ENCODE assay signal across 24 mouse cellular contexts in the genomic region with DNA sequence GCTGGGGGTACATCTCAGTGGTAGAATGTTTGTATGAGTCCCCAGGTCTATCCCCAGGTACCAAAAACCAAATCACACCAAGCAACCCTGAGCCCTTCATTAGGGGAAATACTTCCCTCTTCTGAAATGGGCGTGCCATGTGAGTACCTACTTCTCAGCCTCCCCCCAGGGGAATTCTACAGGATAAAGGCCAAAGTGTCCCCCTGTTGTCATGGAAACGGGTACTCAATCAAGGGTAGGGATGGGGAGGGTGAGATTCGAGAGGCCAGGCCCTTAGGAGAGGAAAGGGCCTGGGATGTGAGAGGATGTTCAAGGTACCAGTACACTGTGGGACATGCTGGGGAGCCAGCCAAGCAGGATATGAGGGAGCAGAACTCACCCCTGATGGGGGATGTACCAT.
DNase-seq lines count a peak whose midpoint lies in the region; ATAC-seq and TF ChIP-seq lines count a peak whose summit lies in the region.
"Had no signal": no experiment of that assay in that cellular context is flagged by ENCODE, and none has a peak within 500 bp of the region (broad histone marks: within the 10 kb centered on the region; RNA-seq: fewer than 3 reads in every experiment).

No protein-coding gene starts in this region.

- in situ Hi-C loops in CH12.LX (cut with MboI; ENCODE audit: low pct_ligation_motif_present, low pct_unique_long_range_greater_than_20kb, low sequenced_read_pairs): no loop called here

- no peak for DNase-seq in forebrain, embryonic 10.5 days (ENCODE audit: extremely low spot score, low spot score)
- DNase-seq in forebrain, embryonic 11.5 days (ENCODE audit: low spot score): no peak
- peak; percentile 14 for DNase-seq in CH12.LX (ENCODE audit: extremely low read depth)
- no peak for DNase-seq in heart, postnatal 25 days (ENCODE audit: low spot score)
- DNase-seq: adrenal gland, postnatal 25 days; cerebellum, adult 8-10 months; cerebellum, postnatal 36 days; forebrain, postnatal 0 days; gastrocnemius, postnatal 25 days; heart, adult 18-20 months; heart, postnatal 14 days; kidney, adult 11 months; kidney, postnatal 4 days; layer of hippocampus, adult 9-11 months; liver, embryonic 13.5 days; lung, adult 2 months; thymus, adult 18-20 months; thymus, postnatal 4 days had no signal

- TF ChIP-seq RAD21 in CH12.LX (IDR thresholded peaks at IDR 0.05; ENCODE audit: low read depth, low read length): no peak

- H3K4me3 ChIP-seq in forebrain, embryonic 10.5 days: no peak overlapping the region
- no peak overlapping the region for H3K4me3 ChIP-seq in forebrain, embryonic 11.5 days (ENCODE audit: low read depth, low read length)
- H3K4me3 ChIP-seq in megakaryocyte, embryonic 14.5 days (replicated peaks): peak overlapping the region; percentile 16
- no peak overlapping the region for H3K4me3 ChIP-seq in CH12.LX (replicated peaks in 1 of 3; ENCODE audit: low read depth in 2 of 3, low read length in 2 of 3, poor library complexity in 1 of 3)
- H3K4me3 ChIP-seq in hindbrain, embryonic 13.5 days: no peak overlapping the region
- H3K4me3 ChIP-seq: embryonic facial prominence, embryonic 12.5 days; heart, embryonic 13.5 days; liver, embryonic 13.5 days; myocyte had no signal

- H3K9ac ChIP-seq in forebrain, embryonic 11.5 days (ENCODE audit: low read length): no peak overlapping the region
- H3K9ac ChIP-seq in CH12.LX (ENCODE audit: insufficient read depth, low read depth): no peak overlapping the region
- no peak overlapping the region for H3K9ac ChIP-seq in hindbrain, embryonic 13.5 days
- H3K9ac ChIP-seq: embryonic facial prominence, embryonic 12.5 days; forebrain, postnatal 0 days; heart, embryonic 13.5 days; liver, embryonic 13.5 days had no signal

- peaks cover 46% of the 10 kb centered on the region for H3K36me3 ChIP-seq in forebrain, embryonic 10.5 days (replicated peaks)
- peaks cover 7% of the 10 kb centered on the region; the same call in 1 of the 2 replicates for H3K36me3 ChIP-seq in forebrain, embryonic 11.5 days (ENCODE audit: control insufficient read depth, insufficient read depth, low read length)
- H3K36me3 ChIP-seq in megakaryocyte, embryonic 14.5 days (replicated peaks; ENCODE audit: low read length): peaks cover 8% of the 10 kb centered on the region
- no peaks in the 10 kb centered on the region for H3K36me3 ChIP-seq in CH12.LX (replicated peaks in 1 of 2; ENCODE audit: control insufficient read depth in 1 of 2, insufficient read depth in 1 of 2, low read length in 1 of 2)
- H3K36me3 ChIP-seq in hindbrain, embryonic 13.5 days: peaks cover 24% of the 10 kb centered on the region
- H3K36me3 ChIP-seq: liver, embryonic 13.5 days had no signal

- WGBS in forebrain, embryonic 10.5 days: 50% methylated on average over 3 of the region's 3 CpGs
- WGBS in forebrain, embryonic 11.5 days: 36% methylated on average over 3 of the region's 3 CpGs
- WGBS in hindbrain, embryonic 13.5 days: 29% methylated on average over 3 of the region's 3 CpGs

- no peaks in the 10 kb centered on the region for H3K79me2 ChIP-seq in CH12.LX (replicated peaks; ENCODE audit: control insufficient read depth, extremely low read depth, insufficient read depth, poor library complexity, severe bottlenecking)

- 0 out of 2 replicates have a peak, but pooled peaks cover 9% of the 10 kb centered on the region for H3K27me3 ChIP-seq in forebrain, embryonic 10.5 days (ENCODE audit: poor library complexity, severe bottlenecking)
- H3K27me3 ChIP-seq in forebrain, embryonic 11.5 days (ENCODE audit: control insufficient read depth, insufficient read depth, low read length): no peaks in the 10 kb centered on the region
- H3K27me3 ChIP-seq in megakaryocyte, embryonic 14.5 days (replicated peaks): peaks cover 57% of the 10 kb centered on the region
- peaks cover 30% of the 10 kb centered on the region for H3K27me3 ChIP-seq in CH12.LX (replicated peaks)
- H3K27me3 ChIP-seq in hindbrain, embryonic 13.5 days: no peaks in the 10 kb centered on the region
- H3K27me3 ChIP-seq: embryonic facial prominence, embryonic 12.5 days; liver, embryonic 13.5 days had no signal

- no peak for TF ChIP-seq EP300 in CH12.LX (IDR thresholded peaks at IDR 0.05; ENCODE audit: low read length)

- no peak for TF ChIP-seq POLR2A in CH12.LX (IDR thresholded peaks at IDR 0.05; ENCODE audit: low read depth, low read length)

- H3K4me1 ChIP-seq in forebrain, embryonic 10.5 days: peaks cover 86% of the 10 kb centered on the region
- H3K4me1 ChIP-seq in forebrain, embryonic 11.5 days (replicated peaks; ENCODE audit: control insufficient read depth, insufficient read depth, low read length): peaks cover 51% of the 10 kb centered on the region
- peaks cover 63% of the 10 kb centered on the region for H3K4me1 ChIP-seq in megakaryocyte, embryonic 14.5 days
- H3K4me1 ChIP-seq in CH12.LX (ENCODE audit: control insufficient read depth in 1 of 2, insufficient read depth in 2 of 2): peaks cover 8 to 29% of the 10 kb centered on the region in 2 experiments
- H3K4me1 ChIP-seq in hindbrain, embryonic 13.5 days (replicated peaks): peaks cover 73% of the 10 kb centered on the region
- H3K4me1 ChIP-seq: liver, embryonic 13.5 days had no signal

- 0 out of 2 replicates have a peak, but pooled peaks cover 2% of the 10 kb centered on the region for H3K9me3 ChIP-seq in forebrain, embryonic 10.5 days
- no peaks in the 10 kb centered on the region for H3K9me3 ChIP-seq in forebrain, embryonic 11.5 days (ENCODE audit: control insufficient read depth, low read length)
- H3K9me3 ChIP-seq in megakaryocyte, embryonic 14.5 days: peaks cover 7% of the 10 kb centered on the region; the same call in 1 of the 2 replicates
- peaks cover 7% of the 10 kb centered on the region for H3K9me3 ChIP-seq in CH12.LX (replicated peaks; ENCODE audit: low read length)
- H3K9me3 ChIP-seq in hindbrain, embryonic 13.5 days: no peaks in the 10 kb centered on the region
- H3K9me3 ChIP-seq: embryonic facial prominence, embryonic 12.5 days; heart, embryonic 13.5 days; liver, embryonic 13.5 days had no signal

- no peak for ATAC-seq in forebrain, embryonic 11.5 days (replicated peaks; ENCODE audit: low FRiP score)
- ATAC-seq in megakaryocyte, adult 5-6 weeks (ENCODE audit: poor library complexity, severe bottlenecking): no peak
- no peak for ATAC-seq in hindbrain, embryonic 13.5 days (ENCODE audit: low FRiP score)
- ATAC-seq: forebrain, postnatal 0 days had no signal

- dilution Hi-C loops in CH12.LX (cut with MboI; ENCODE audit: extremely low pct_ligation_motif_present, extremely low pct_unique_long_range_greater_than_20kb, low sequenced_read_pairs): no loop called here

- intact Hi-C loops in heart, postnatal 25 days (cut with DNase I): no loop called here

- no peak overlapping the region for H3K4me2 ChIP-seq in forebrain, embryonic 11.5 days (ENCODE audit: low read depth, low read length, severe bottlenecking)
- no peak overlapping the region for H3K4me2 ChIP-seq in CH12.LX (ENCODE audit: insufficient read depth, low read depth, poor library complexity, severe bottlenecking)
- no peak overlapping the region for H3K4me2 ChIP-seq in hindbrain, embryonic 13.5 days
- H3K4me2 ChIP-seq: embryonic facial prominence, embryonic 12.5 days; heart, embryonic 13.5 days; liver, embryonic 13.5 days had no signal

- peak overlapping the region; percentile 87 for H3K27ac ChIP-seq in forebrain, embryonic 10.5 days
- no peak overlapping the region for H3K27ac ChIP-seq in forebrain, embryonic 11.5 days (ENCODE audit: low read depth, low read length)
- H3K27ac ChIP-seq in CH12.LX (ENCODE audit: insufficient read depth, low read depth): no peak overlapping the region
- peak overlapping the region; percentile 81; the same call in 1 of the 2 replicates for H3K27ac ChIP-seq in hindbrain, embryonic 13.5 days
- H3K27ac ChIP-seq: embryonic facial prominence, embryonic 12.5 days; heart, embryonic 13.5 days; liver, embryonic 13.5 days had no signal

- TF ChIP-seq CTCF in CH12.LX (conservative IDR thresholded peaks at IDR 0.05 in 1 of 2, IDR thresholded peaks at IDR 0.05 in 1 of 2; ENCODE audit: low read depth in 2 of 2, low read length in 2 of 2): no peak

TF ChIP-seq in CH12.LX, 34 proteins besides CTCF, POLR2A, EP300 and RAD21:
- TF ChIP-seq GABPA (IDR thresholded peaks at IDR 0.05; ENCODE audit: insufficient replicate concordance, low read depth, low read length) (no peak), MAFK (IDR thresholded peaks at IDR 0.05; ENCODE audit: insufficient replicate concordance, low read length) (no peak), HCFC1 (IDR thresholded peaks at IDR 0.05; ENCODE audit: low read depth, low read length) (no peak), ZNF384 (IDR thresholded peaks at IDR 0.05; ENCODE audit: low read depth, low read length) (no peak), JUND (conservative IDR thresholded peaks at IDR 0.05; ENCODE audit: low read depth, low read length) (no peak), POLR2AphosphoS2 (IDR thresholded peaks at IDR 0.05; ENCODE audit: low read depth, low read length) (no peak), SIN3A (IDR thresholded peaks at IDR 0.05; ENCODE audit: low read length) (no peak), KAT2A (IDR thresholded peaks at IDR 0.05; ENCODE audit: insufficient replicate concordance, low read length) (no peak), IRF4 (IDR thresholded peaks at IDR 0.05; ENCODE audit: low read depth, low read length) (no peak), MEF2A (IDR thresholded peaks at IDR 0.05; ENCODE audit: borderline replicate concordance, low read depth, low read length) (no peak), E2F4 (IDR thresholded peaks at IDR 0.05; ENCODE audit: insufficient replicate concordance, low read depth, low read length) (no peak), NRF1 (IDR thresholded peaks at IDR 0.05; ENCODE audit: low read depth, low read length) (no peak), JUN (IDR thresholded peaks at IDR 0.05; ENCODE audit: insufficient read depth, low read depth, low read length) (no peak)

Comparison
In these comparisons a context has a peak if more than half of its experiments do, and no peak if none do; other contexts are left out.
1. H3K27ac ChIP-seq: peak in forebrain, embryonic 10.5 days (single experiment) and hindbrain, embryonic 13.5 days (single experiment); none in forebrain, embryonic 11.5 days (single experiment) and CH12.LX (single experiment).